Comparison of ENCODE assay signal across 8 mouse cellular contexts in the genomic region with DNA sequence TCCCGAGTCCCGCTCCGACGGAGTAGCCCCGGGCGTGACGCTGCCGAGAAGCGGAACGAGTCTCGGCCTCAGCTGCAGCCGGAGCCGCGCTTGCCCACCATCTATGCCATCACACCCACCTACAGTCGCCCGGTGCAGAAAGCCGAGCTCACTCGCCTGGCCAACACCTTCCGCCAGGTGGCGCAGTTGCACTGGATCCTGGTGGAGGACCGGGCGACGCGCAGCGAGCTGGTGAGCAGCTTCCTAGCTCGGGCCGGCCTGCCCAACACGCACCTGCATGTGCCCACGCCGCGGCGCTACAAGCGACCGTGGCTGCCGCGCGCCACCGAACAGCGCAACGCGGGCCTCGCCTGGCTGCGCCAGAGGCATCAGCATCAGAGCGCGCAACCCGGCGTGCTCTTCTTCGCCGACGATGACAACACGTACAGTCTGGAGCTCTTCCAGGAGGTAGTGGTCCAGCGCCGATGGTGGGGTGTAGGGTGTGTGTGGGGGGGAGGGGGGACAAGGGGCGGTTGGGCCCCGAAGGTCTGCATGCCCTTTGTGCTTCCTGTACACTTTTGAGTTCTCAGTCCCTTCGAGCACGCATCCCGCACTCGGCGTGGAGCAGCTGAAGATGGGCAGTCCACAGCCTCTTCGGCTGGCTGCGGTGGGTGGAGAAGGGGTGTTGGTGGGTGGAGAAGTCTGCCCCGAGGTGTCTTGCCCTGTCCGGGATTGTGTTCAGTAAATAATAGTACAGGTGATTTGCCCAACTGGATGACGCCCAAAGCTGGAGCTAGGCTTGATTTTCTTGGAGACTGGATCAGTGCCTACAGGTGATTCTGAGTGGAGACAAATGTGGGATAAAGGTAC. TPM values are rescaled to one million over a fixed set of nuclear protein-coding genes. Genes with fewer than 3 reads are reported as not detected.
DNase-seq lines count a peak whose midpoint lies in the region; ATAC-seq and TF ChIP-seq lines count a peak whose summit lies in the region.

No protein-coding gene starts in this region.

- TF ChIP-seq CTCF in brain, embryonic 14.5 days (IDR thresholded peaks at IDR 0.05; ENCODE audit: borderline replicate concordance, extremely low read depth, insufficient read depth, insufficient read length), result peak; percentile 97

- H3K9ac ChIP-seq in heart, embryonic 11.5 days (ENCODE audit: low read depth, low read length), result peak overlapping the region; percentile 43; the same call in 1 of the 2 replicates
- H3K9ac ChIP-seq in kidney, embryonic 15.5 days, result peak overlapping the region; percentile 40
- peak overlapping the region; percentile 31; the same call in 1 of the 2 replicates for H3K9ac ChIP-seq in limb, embryonic 15.5 days

- peak; percentile 80 for ATAC-seq in erythroblast, adult 5-6 weeks (replicated peaks; ENCODE audit: low FRiP score, poor library complexity, severe bottlenecking)
- peak; percentile 73 for ATAC-seq in heart, embryonic 11.5 days (replicated peaks; ENCODE audit: insufficient number of reproducible peaks, low FRiP score, low TSS enrichment)
- peak; percentile 87 for ATAC-seq in kidney, embryonic 15.5 days (replicated peaks; ENCODE audit: low FRiP score)
- ATAC-seq in limb, embryonic 15.5 days (ENCODE audit: insufficient number of reproducible peaks, low FRiP score, low TSS enrichment, low read depth), result peak; percentile 76

- no peaks in the 10 kb centered on the region for H3K9me3 ChIP-seq in heart, embryonic 11.5 days (replicated peaks; ENCODE audit: control insufficient read depth, low read length)
- no peaks in the 10 kb centered on the region for H3K9me3 ChIP-seq in kidney, embryonic 15.5 days (replicated peaks)
- no peaks in the 10 kb centered on the region for H3K9me3 ChIP-seq in limb, embryonic 15.5 days

- H3K79me2 ChIP-seq in myocyte (ENCODE audit: control insufficient read depth, insufficient read depth), result no peaks in the 10 kb centered on the region

- H3K4me2 ChIP-seq in heart, embryonic 11.5 days, result peak overlapping the region; percentile 98
- peak overlapping the region; percentile 96 for H3K4me2 ChIP-seq in kidney, embryonic 15.5 days
- H3K4me2 ChIP-seq in limb, embryonic 15.5 days, result peak overlapping the region; percentile 98
- peak overlapping the region; percentile 18 for H3K4me2 ChIP-seq in myocyte (ENCODE audit: low read depth)

- H3K27ac ChIP-seq in heart, embryonic 11.5 days (ENCODE audit: low read depth, low read length), result no peak overlapping the region
- no peak overlapping the region for H3K27ac ChIP-seq in kidney, embryonic 15.5 days
- no peak overlapping the region for H3K27ac ChIP-seq in limb, embryonic 15.5 days

- peak overlapping the region; percentile 62 for H3K4me3 ChIP-seq in heart, embryonic 11.5 days (ENCODE audit: low read depth, low read length)
- peak overlapping the region; percentile 56 for H3K4me3 ChIP-seq in kidney, embryonic 15.5 days (replicated peaks)
- H3K4me3 ChIP-seq in limb, embryonic 15.5 days, result peak overlapping the region; percentile 57
- H3K4me3 ChIP-seq in myocyte, result no peak overlapping the region

- peaks cover 7% of the 10 kb centered on the region; the same call in 1 of the 2 replicates for H3K4me1 ChIP-seq in heart, embryonic 11.5 days (ENCODE audit: control insufficient read depth, insufficient read depth, low read length)
- peaks cover 25% of the 10 kb centered on the region for H3K4me1 ChIP-seq in kidney, embryonic 15.5 days
- H3K4me1 ChIP-seq in limb, embryonic 15.5 days, result peaks cover 25% of the 10 kb centered on the region

- no peak overlapping the region for H3ac ChIP-seq in myocyte (ENCODE audit: control insufficient read depth, insufficient read length)

- TF ChIP-seq POLR2A in brain, embryonic 14.5 days (IDR thresholded peaks at IDR 0.05; ENCODE audit: borderline replicate concordance, extremely low read depth, insufficient read depth, insufficient read length, poor library complexity, severe bottlenecking), result 0 out of 2 replicates have a peak, but pooled peaks have one; percentile 15
- TF ChIP-seq POLR2A in myocyte (IDR thresholded peaks at IDR 0.05; ENCODE audit: insufficient read length, low read depth), result no peak

- no peaks in the 10 kb centered on the region for H3K36me3 ChIP-seq in heart, embryonic 11.5 days (ENCODE audit: control insufficient read depth, insufficient read depth, low read length)
- H3K36me3 ChIP-seq in kidney, embryonic 15.5 days, result no peaks in the 10 kb centered on the region
- no peaks in the 10 kb centered on the region for H3K36me3 ChIP-seq in limb, embryonic 15.5 days
- no peaks in the 10 kb centered on the region for H3K36me3 ChIP-seq in myocyte (ENCODE audit: control insufficient read depth, insufficient read depth)

- WGBS in heart, embryonic 11.5 days (ENCODE audit: insufficient replicate concordance), result 3% methylated on average over 63 of the region's 65 CpGs
- WGBS in kidney, embryonic 15.5 days, result under 1% methylated on average over 65 of the region's 65 CpGs
- WGBS in limb, embryonic 15.5 days, result 1% methylated on average over 65 of the region's 65 CpGs

- DNase-seq in 416B (ENCODE audit: low read depth), result peak; percentile 2
- DNase-seq in brain, embryonic 14.5 days (ENCODE audit: low read depth), result peak; percentile 98
- DNase-seq in spleen, postnatal 4 days (ENCODE audit: low spot score in 2 of 2), result peak; percentile 76 to 93

- H3K27me3 ChIP-seq in heart, embryonic 11.5 days (ENCODE audit: control insufficient read depth, insufficient read depth, low read length), result peaks cover 50% of the 10 kb centered on the region
- H3K27me3 ChIP-seq in kidney, embryonic 15.5 days, result peaks cover 56% of the 10 kb centered on the region
- peaks cover 48% of the 10 kb centered on the region for H3K27me3 ChIP-seq in limb, embryonic 15.5 days
- peaks cover 52% of the 10 kb centered on the region for H3K27me3 ChIP-seq in myocyte (ENCODE audit: control insufficient read depth, insufficient read depth, insufficient read length)

TF ChIP-seq in myocyte, 11 proteins besides CTCF, POLR2A, EP300 and RAD21:
- peak in 1 of 3 experiments; percentile 8 for TF ChIP-seq MYOG (IDR thresholded peaks at IDR 0.05; ENCODE audit: control insufficient read depth in 1 of 3, insufficient read depth in 1 of 3, insufficient read length in 2 of 3, low read depth in 2 of 3)
- TF ChIP-seq SRF (IDR thresholded peaks at IDR 0.05; ENCODE audit: control insufficient read depth, insufficient read length, low read depth), result no peak

RNA-seq across cellular contexts. Expression of gene B3gat2, which starts 1.5 kb away (rescaled TPM):
- polyA plus RNA-seq in brain, embryonic 14.5 days (2012; rRNA removed), result 20.4 and 24.5 TPM in 2 replicates
- not detected in 2 replicates for total RNA-seq in erythroblast, adult 5-6 weeks (2015; ENCODE audit: low replicate concordance)
- 0.43 and 3.1 TPM in 2 replicates for total RNA-seq in erythroblast, adult 5-6 weeks (2017; ENCODE audit: low replicate concordance)
- 0.63 and 0.68 TPM in 2 replicates for polyA plus RNA-seq in heart, embryonic 11.5 days (2014; fragmentation: Nextera tagmentation; extraction: Ambion mirVana)
- polyA plus RNA-seq in kidney, embryonic 15.5 days (2015; fragmentation: Nextera tagmentation; extraction: Ambion mirVana), result 8.8 and 9.5 TPM in 2 replicates
- polyA plus RNA-seq in limb, embryonic 15.5 days (2015; fragmentation: Nextera tagmentation; extraction: Ambion mirVana), result 0.78 and 0.96 TPM in 2 replicates
- polyA plus RNA-seq in myocyte (2012; fragmentation: generic; extraction: Trizol), result 0.22 TPM

Comparison
In these comparisons a context has a peak if more than half of its experiments do, and no peak if none do; other contexts are left out.
1. DNase-seq: peak in every context shown above with its lines; median percentile 98 in brain, embryonic 14.5 days; 84 in spleen, postnatal 4 days; 2 in 416B.
2. H3K4me2 ChIP-seq: peak in every context shown above with its lines; median percentile 98 in heart, embryonic 11.5 days; 98 in limb, embryonic 15.5 days; 96 in kidney, embryonic 15.5 days; 18 in myocyte.